Mouse (Mus musculus) thymus, adult 2 months (tissue): ENCODE measurements around the gene Gm20388. TPM values are rescaled to one million over a fixed set of nuclear protein-coding genes. Genes with fewer than 3 reads are reported as not detected.

Source experiments
- DNase-seq: peaks from one replicate; pipeline ENCODE4 v3.0.0; 2021
- H3K27ac ChIP-seq: fragments of 200-500 bp; 2 replicates; pipeline ENCODE4 v1.5.1; 2012; ENCODE audit warnings: low read length, control low read depth; ENCODE audit not compliant: control insufficient read depth, insufficient read depth
- H3K27me3 ChIP-seq: fragments of 200-500 bp; 2 replicates; pipeline ENCODE4 v1.6.1; 2012; ENCODE audit warnings: mild to moderate bottlenecking, low read length, moderate library complexity, mixed read lengths; ENCODE audit not compliant: control insufficient read depth, insufficient read depth
- H3K36me3 ChIP-seq: fragments of 200-500 bp; 2 replicates; pipeline ENCODE4 v1.6.1; 2012; ENCODE audit warnings: mild to moderate bottlenecking, low read length, moderate library complexity; ENCODE audit not compliant: control insufficient read depth, insufficient read depth
- H3K4me1 ChIP-seq: fragments of 200-500 bp; replicated peaks from 2 replicates; pipeline ENCODE4 v1.6.1; 2012; ENCODE audit warnings: low read length; ENCODE audit not compliant: control insufficient read depth, insufficient read depth
- H3K4me3 ChIP-seq: fragments of 200-500 bp; 2 replicates; pipeline ENCODE4 v1.5.1; 2012; ENCODE audit warnings: mild to moderate bottlenecking, low read length, control low read depth, moderate library complexity; ENCODE audit not compliant: control insufficient read depth, insufficient read depth
- CTCF ChIP-seq: fragments of 200-500 bp; IDR thresholded peaks from 2 replicates; pipeline ENCODE4 v1.5.1; 2012; ENCODE audit warnings: mild to moderate bottlenecking, control low read depth, low read length, moderate library complexity, borderline replicate concordance; ENCODE audit not compliant: control insufficient read depth, poor library complexity, insufficient read depth; ENCODE audit errors: extremely low read depth
- POLR2A ChIP-seq: fragments of 200-500 bp; IDR thresholded peaks from 2 replicates; pipeline ENCODE4 v1.6.1; 2012; ENCODE audit warnings: mild to moderate bottlenecking, low read length, control low read depth, moderate library complexity; ENCODE audit not compliant: control insufficient read depth, poor library complexity, insufficient read depth; ENCODE audit errors: extremely low read depth
- WGBS: fragments of 180-500 bp; shearing (Covaris S2); methylation state at CpG from one replicate; pipeline ENCODE4 v1.1.7; 2018; 5-methylcytosine and 5-hydroxymethylcytosine counted together
- polyA plus RNA-seq: library from polyadenylated mRNA; depleted of rRNA; stranded (reverse); fragments of >200 nt; gene quantifications from 2 replicates; pipeline ENCODE4 v1.2.3, GENCODE M21; 2012

The Gm20388 gene
- polyA plus RNA-seq, 1 experiment: 103 TPM

DNA sequence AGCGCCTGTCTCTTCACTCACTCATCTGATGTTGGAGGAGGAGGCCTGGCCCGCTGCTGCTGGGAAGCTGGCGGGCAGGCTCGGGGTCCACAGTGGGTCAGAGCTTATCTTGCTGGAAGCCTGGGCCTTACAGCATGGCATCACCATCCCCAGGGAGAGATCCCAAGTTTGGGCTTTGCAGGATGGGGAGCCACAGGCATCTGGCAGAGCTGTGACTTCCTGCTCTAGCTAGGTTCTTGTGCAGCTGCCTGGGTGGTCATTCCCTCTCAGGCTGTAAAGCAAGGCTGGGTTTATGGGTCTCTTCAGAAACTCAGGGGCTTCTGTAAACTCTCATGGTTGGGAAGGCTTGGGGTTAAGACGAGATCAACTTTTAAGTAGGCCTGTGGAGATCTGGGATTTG, 2169.7 kb downstream of the Gm20388 start:
- no peak for DNase-seq
- Histone ChIP-seq H3K4me3 (no peak overlapping the region), H3K27ac (no peak overlapping the region), H3K27me3 (no peaks in the 10 kb centered on the region), H3K36me3 (no peaks in the 10 kb centered on the region), H3K4me1 (no peaks in the 10 kb centered on the region)
- 87% methylated on average over 5 of the region's 5 CpGs for WGBS
- TF ChIP-seq CTCF (no peak), POLR2A (no peak)

DNA sequence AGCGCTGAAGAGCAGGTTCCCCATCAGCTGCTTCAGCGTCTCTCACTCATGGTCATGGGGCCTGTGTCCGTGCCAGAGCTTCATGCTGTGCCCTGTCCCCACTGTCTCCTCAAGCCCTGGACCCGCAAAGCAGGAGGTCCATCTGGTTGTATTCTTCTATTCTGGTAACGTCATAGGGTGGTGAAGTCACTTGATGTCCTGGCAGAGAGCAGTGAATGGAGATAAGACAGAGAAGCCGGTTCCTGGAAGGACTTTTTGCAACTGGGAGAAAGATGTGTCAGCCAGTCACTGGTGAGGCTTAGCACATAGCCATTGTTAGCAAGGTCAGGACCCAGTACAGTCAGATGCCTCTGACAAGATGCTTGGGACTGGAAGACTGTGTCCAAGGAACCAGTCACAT, 2172.8 kb downstream of the Gm20388 start:
- TF ChIP-seq POLR2A: no peak
- no peak for TF ChIP-seq CTCF
- 94% methylated on average over 6 of the region's 6 CpGs for WGBS
- Histone ChIP-seq H3K27me3 (no peaks in the 10 kb centered on the region), H3K36me3 (no peaks in the 10 kb centered on the region), H3K4me3 (no peak overlapping the region), H3K27ac (no peak overlapping the region), H3K4me1 (no peaks in the 10 kb centered on the region)
- no peak for DNase-seq

DNA sequence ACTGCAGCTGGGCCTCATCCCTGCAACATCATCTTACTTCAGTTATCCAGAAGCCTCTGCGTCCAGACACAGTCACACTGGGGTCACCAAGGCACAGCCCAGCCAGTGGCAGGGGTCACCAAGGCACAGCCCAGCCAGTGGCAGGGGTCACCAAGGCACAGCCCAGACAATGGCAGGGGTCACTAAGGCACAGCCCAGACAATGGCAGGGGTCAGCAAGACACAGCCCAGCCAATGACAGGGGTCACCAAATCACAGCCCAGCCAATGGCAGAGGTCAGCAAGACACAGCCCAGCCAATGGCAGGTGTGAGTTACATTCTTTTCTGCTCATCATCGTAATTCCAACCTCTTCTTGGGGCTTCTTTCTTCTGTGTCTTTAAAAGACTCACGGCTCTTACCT, 2173.5 kb downstream of the Gm20388 start:
- H3K27me3 ChIP-seq: no peaks in the 10 kb centered on the region
- WGBS: 80% methylated on average over 3 of the region's 3 CpGs
- H3K4me1 ChIP-seq: no peaks in the 10 kb centered on the region
- TF ChIP-seq CTCF: no peak
- no peaks in the 10 kb centered on the region for H3K36me3 ChIP-seq
- no peak for DNase-seq
- H3K4me3 ChIP-seq: no peak overlapping the region
- no peak overlapping the region for H3K27ac ChIP-seq

DNA sequence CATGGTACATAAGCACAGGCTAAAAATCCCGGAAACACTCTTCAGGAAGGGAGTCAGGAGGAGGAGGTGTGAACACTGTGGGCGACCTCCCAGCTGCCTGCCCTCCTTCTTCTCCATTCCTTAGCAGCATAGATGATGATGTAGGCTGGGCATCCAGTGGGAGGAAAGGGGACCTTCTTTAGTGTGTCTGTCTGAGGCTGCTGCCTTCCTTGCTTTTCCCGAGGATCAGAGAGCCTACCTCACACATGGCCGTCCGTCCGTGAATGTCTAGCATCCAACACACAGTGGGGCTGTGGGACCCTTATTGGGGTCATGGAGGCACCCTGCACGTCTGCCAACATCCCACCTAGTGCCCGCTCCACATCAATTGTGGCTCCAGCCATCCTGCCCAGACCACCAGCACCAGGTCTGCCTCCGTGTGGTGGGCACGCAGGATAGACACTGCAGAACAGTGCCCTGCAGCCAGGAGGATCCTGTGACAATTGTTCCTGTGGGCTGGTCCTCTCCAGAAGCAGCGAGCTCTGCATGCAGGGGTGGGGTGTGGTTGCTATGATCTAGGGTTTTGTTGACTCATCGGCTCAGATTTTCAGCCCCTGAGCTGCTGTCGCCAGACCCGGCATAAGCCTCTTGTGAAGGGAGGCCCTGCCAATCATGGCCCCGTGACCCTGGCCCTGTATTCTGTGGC, 2174.2 kb downstream of the Gm20388 start:
- no peak for DNase-seq
- TF ChIP-seq POLR2A: no peak
- TF ChIP-seq CTCF: no peak
- no peak overlapping the region for H3K27ac ChIP-seq
- no peaks in the 10 kb centered on the region for H3K36me3 ChIP-seq
- H3K4me1 ChIP-seq: no peaks in the 10 kb centered on the region
- no peak overlapping the region for H3K4me3 ChIP-seq
- WGBS: 85% methylated on average over 15 of the region's 15 CpGs
- no peaks in the 10 kb centered on the region for H3K27me3 ChIP-seq

DNA sequence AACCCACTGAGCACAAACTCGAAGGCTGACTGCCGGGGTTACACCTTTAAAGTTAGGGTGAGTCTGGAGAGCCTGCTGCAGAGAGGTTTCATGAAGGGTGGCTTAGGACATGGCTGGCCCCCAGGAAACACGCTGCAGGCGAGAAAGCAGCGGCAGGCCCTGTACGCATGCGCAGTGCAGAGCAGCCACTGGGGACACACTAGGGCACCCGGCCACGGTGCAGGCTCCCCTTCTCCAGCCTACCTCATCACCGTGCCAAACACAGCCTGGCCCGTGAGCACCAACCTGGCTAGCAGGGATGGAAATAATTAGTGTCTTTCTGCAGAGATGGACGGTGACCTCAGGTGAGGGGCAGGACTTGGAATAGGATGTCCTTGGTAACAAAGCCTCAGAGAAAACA, 2175.4 kb downstream of the Gm20388 start:
- no peak overlapping the region for H3K27ac ChIP-seq
- no peak overlapping the region for H3K4me3 ChIP-seq
- no peak for TF ChIP-seq CTCF
- TF ChIP-seq POLR2A: no peak
- no peaks in the 10 kb centered on the region for H3K36me3 ChIP-seq
- no peaks in the 10 kb centered on the region for H3K27me3 ChIP-seq
- WGBS: 85% methylated on average over 12 of the region's 12 CpGs
- H3K4me1 ChIP-seq: no peaks in the 10 kb centered on the region
- DNase-seq: no peak

DNA sequence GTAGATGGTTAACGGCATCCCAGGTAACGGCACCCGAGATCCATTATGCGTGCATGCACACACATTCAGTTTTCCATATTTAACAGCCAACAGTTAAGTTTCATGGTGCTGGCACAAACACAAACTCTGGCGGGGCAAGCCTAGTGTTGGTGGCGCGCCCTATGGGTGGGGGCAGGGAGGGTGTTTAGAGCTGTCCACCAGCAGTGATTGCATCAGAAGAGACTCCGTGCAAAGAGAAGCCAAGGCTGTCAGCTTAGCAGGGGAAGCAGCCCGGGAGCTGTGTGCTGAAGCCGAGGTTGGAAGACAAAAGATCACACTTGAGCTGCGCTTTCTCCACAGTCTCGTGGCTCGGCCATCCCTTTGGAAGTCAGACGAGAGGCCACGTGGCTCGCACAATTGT, 2178.0 kb downstream of the Gm20388 start:
- WGBS: 89% methylated on average over 16 of the region's 16 CpGs

DNA sequence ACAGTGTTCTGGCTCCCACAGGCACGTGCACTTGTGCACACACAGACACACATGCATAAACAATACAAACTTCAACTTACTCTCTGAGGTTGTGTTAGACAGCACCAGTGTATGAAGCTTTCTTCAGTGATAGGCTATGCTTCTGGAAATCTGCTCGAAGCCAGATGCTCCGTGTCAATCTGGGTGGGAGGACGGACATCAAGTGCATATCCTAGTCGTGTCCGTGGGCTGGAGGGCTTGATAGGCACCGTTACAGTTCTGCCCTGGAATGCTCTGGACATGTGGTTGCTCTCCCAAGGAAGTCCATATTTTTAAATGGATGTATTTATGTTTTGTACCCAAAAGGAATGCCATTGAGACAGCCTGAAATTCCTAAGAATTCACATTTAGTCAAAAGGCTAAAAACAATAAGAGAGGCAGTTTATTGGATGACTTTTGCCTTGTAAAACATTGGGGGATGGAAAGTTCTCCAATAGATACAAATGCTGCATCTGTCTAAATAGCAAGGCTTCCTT, 2178.6 kb downstream of the Gm20388 start:
- DNase-seq: no peak
- TF ChIP-seq POLR2A (no peak), CTCF (no peak)

More for the DNA sequence above, 2178.0 kb downstream of the Gm20388 start:
- Histone ChIP-seq H3K4me1 (no peaks in the 10 kb centered on the region), H3K27ac (no peak overlapping the region), H3K36me3 (no peaks in the 10 kb centered on the region), H3K4me3 (no peak overlapping the region), H3K27me3 (no peaks in the 10 kb centered on the region)
- TF ChIP-seq CTCF (no peak), POLR2A (no peak)
- DNase-seq: no peak

More for the DNA sequence above, 2178.6 kb downstream of the Gm20388 start:
- Histone ChIP-seq H3K36me3 (no peaks in the 10 kb centered on the region), H3K27ac (no peak overlapping the region), H3K27me3 (no peaks in the 10 kb centered on the region), H3K4me1 (no peaks in the 10 kb centered on the region), H3K4me3 (no peak overlapping the region)
- WGBS: 92% methylated on average over 7 of the region's 7 CpGs
